Mouse (Mus musculus): ENCODE measurements at regions not wholly inside any gene's neighbourhood (a gene's known extent, or its start where the extent isn't known, plus 50 kb on each side); places are given as distances from the start of the nearest gene placed in this dataset.

GRCm38 (mm10) chr14:96697086-96697485 lies 178.2 kb upstream of the Klhl1 start:
- Histone ChIP-seq H3K4me1 (ENCODE audit: control insufficient read depth, insufficient read depth, low read length) (no peaks in the 10 kb centered on the region), H3K27ac (ENCODE audit: low read depth, low read length) (no peak overlapping the region), H3K9ac (ENCODE audit: low read length) (no peak overlapping the region), H3K4me3 (ENCODE audit: low read depth, low read length) (no peak overlapping the region), H3K4me2 (ENCODE audit: low read depth) (no peak overlapping the region), H3K36me3 (ENCODE audit: control insufficient read depth, insufficient read depth, low read length) (no peaks in the 10 kb centered on the region), H3K9me3 (ENCODE audit: control insufficient read depth, low read length) (no peaks in the 10 kb centered on the region), H3K27me3 (ENCODE audit: control insufficient read depth, insufficient read depth, low read length) (no peaks in the 10 kb centered on the region)
- DNase-seq (ENCODE audit: low spot score) (no peak), ATAC-seq (ENCODE audit: insufficient read depth, low FRiP score, low TSS enrichment) (no peak)

GRCm38 (mm10) chr14:96690923-96691322 lies 172.0 kb upstream of the Klhl1 start:
- no peaks in the 10 kb centered on the region for H3K4me1 ChIP-seq (ENCODE audit: control insufficient read depth, insufficient read depth, low read length)
- DNase-seq (ENCODE audit: low spot score) (no peak), ATAC-seq (ENCODE audit: insufficient read depth, low FRiP score, low TSS enrichment) (no peak)
- no peaks in the 10 kb centered on the region for H3K9me3 ChIP-seq (ENCODE audit: control insufficient read depth, low read length)
- no peak overlapping the region for H3K4me3 ChIP-seq (ENCODE audit: low read depth, low read length)
- no peak overlapping the region for H3K27ac ChIP-seq (ENCODE audit: low read depth, low read length)
- no peak overlapping the region for H3K4me2 ChIP-seq (ENCODE audit: low read depth)
- H3K27me3 ChIP-seq (ENCODE audit: control insufficient read depth, insufficient read depth, low read length) = no peaks in the 10 kb centered on the region
- WGBS = 74% methylated on average over 1 of the region's 1 CpGs
- H3K36me3 ChIP-seq (ENCODE audit: control insufficient read depth, insufficient read depth, low read length) = no peaks in the 10 kb centered on the region
- no peak overlapping the region for H3K9ac ChIP-seq (ENCODE audit: low read length)

- Histone ChIP-seq H3K9me3 (ENCODE audit: control insufficient read depth, low read length) (no peaks in the 10 kb centered on the region), H3K36me3 (ENCODE audit: control insufficient read depth, insufficient read depth, low read length) (no peaks in the 10 kb centered on the region), H3K9ac (ENCODE audit: low read length) (no peak overlapping the region), H3K4me1 (ENCODE audit: control insufficient read depth, insufficient read depth, low read length) (no peaks in the 10 kb centered on the region), H3K27ac (ENCODE audit: low read depth, low read length) (no peak overlapping the region), H3K27me3 (ENCODE audit: control insufficient read depth, insufficient read depth, low read length) (no peaks in the 10 kb centered on the region), H3K4me2 (ENCODE audit: low read depth) (no peak overlapping the region), H3K4me3 (ENCODE audit: low read depth, low read length) (no peak overlapping the region)
- WGBS = 83% methylated on average over 5 of the region's 5 CpGs
- ATAC-seq (ENCODE audit: insufficient read depth, low FRiP score, low TSS enrichment) = no peak
- DNase-seq (ENCODE audit: low spot score) = no peak
These were observed 165.0 kb upstream of the Klhl1 start for GRCm38 (mm10) chr14:96683943-96684342.

GRCm38 (mm10) chr14:96681740-96682139 lies 162.8 kb upstream of the Klhl1 start:
- H3K4me2 ChIP-seq (ENCODE audit: low read depth) = no peak overlapping the region
- no peaks in the 10 kb centered on the region for H3K9me3 ChIP-seq (ENCODE audit: control insufficient read depth, low read length)
- H3K27me3 ChIP-seq (ENCODE audit: control insufficient read depth, insufficient read depth, low read length) = no peaks in the 10 kb centered on the region
- ATAC-seq (ENCODE audit: insufficient read depth, low FRiP score, low TSS enrichment) (no peak), DNase-seq (ENCODE audit: low spot score) (no peak)
- H3K4me3 ChIP-seq (ENCODE audit: low read depth, low read length) = no peak overlapping the region
- H3K4me1 ChIP-seq (ENCODE audit: control insufficient read depth, insufficient read depth, low read length) = no peaks in the 10 kb centered on the region
- 85% methylated on average over 3 of the region's 3 CpGs for WGBS
- H3K27ac ChIP-seq (ENCODE audit: low read depth, low read length) = no peak overlapping the region
- H3K36me3 ChIP-seq (ENCODE audit: control insufficient read depth, insufficient read depth, low read length) = no peaks in the 10 kb centered on the region
- no peak overlapping the region for H3K9ac ChIP-seq (ENCODE audit: low read length)

GRCm38 (mm10) chr14:96676213-96676612 lies 157.3 kb upstream of the Klhl1 start:
- H3K9ac ChIP-seq (ENCODE audit: low read length) = no peak overlapping the region
- H3K36me3 ChIP-seq (ENCODE audit: control insufficient read depth, insufficient read depth, low read length) = no peaks in the 10 kb centered on the region
- ATAC-seq (ENCODE audit: insufficient read depth, low FRiP score, low TSS enrichment) (no peak), DNase-seq (ENCODE audit: low spot score) (no peak)
- no peak overlapping the region for H3K4me2 ChIP-seq (ENCODE audit: low read depth)
- H3K4me1 ChIP-seq (ENCODE audit: control insufficient read depth, insufficient read depth, low read length) = no peaks in the 10 kb centered on the region
- no peak overlapping the region for H3K27ac ChIP-seq (ENCODE audit: low read depth, low read length)
- H3K9me3 ChIP-seq (ENCODE audit: control insufficient read depth, low read length) = no peaks in the 10 kb centered on the region
- no peak overlapping the region for H3K4me3 ChIP-seq (ENCODE audit: low read depth, low read length)
- H3K27me3 ChIP-seq (ENCODE audit: control insufficient read depth, insufficient read depth, low read length) = no peaks in the 10 kb centered on the region
- WGBS = 85% methylated on average over 1 of the region's 1 CpGs

- H3K36me3 ChIP-seq (ENCODE audit: control insufficient read depth, insufficient read depth, low read length) = no peaks in the 10 kb centered on the region
- H3K9me3 ChIP-seq (ENCODE audit: control insufficient read depth, low read length) = no peaks in the 10 kb centered on the region
- no peak overlapping the region for H3K4me2 ChIP-seq (ENCODE audit: low read depth)
- H3K4me1 ChIP-seq (ENCODE audit: control insufficient read depth, insufficient read depth, low read length) = no peaks in the 10 kb centered on the region
- no peak overlapping the region for H3K27ac ChIP-seq (ENCODE audit: low read depth, low read length)
- DNase-seq (ENCODE audit: low spot score) (no peak), ATAC-seq (ENCODE audit: insufficient read depth, low FRiP score, low TSS enrichment) (no peak)
- H3K4me3 ChIP-seq (ENCODE audit: low read depth, low read length) = no peak overlapping the region
- no peak overlapping the region for H3K9ac ChIP-seq (ENCODE audit: low read length)
- 90% methylated on average over 2 of the region's 2 CpGs for WGBS
- no peaks in the 10 kb centered on the region for H3K27me3 ChIP-seq (ENCODE audit: control insufficient read depth, insufficient read depth, low read length)
These were observed 149.7 kb upstream of the Klhl1 start for GRCm38 (mm10) chr14:96668635-96669034.

- 94% methylated on average over 1 of the region's 1 CpGs for WGBS
- Histone ChIP-seq H3K27ac (ENCODE audit: low read depth, low read length) (no peak overlapping the region), H3K4me1 (ENCODE audit: control insufficient read depth, insufficient read depth, low read length) (no peaks in the 10 kb centered on the region), H3K4me2 (ENCODE audit: low read depth) (no peak overlapping the region), H3K9ac (ENCODE audit: low read length) (no peak overlapping the region), H3K4me3 (ENCODE audit: low read depth, low read length) (no peak overlapping the region), H3K27me3 (ENCODE audit: control insufficient read depth, insufficient read depth, low read length) (no peaks in the 10 kb centered on the region), H3K9me3 (ENCODE audit: control insufficient read depth, low read length) (no peaks in the 10 kb centered on the region), H3K36me3 (ENCODE audit: control insufficient read depth, insufficient read depth, low read length) (no peaks in the 10 kb centered on the region)
- DNase-seq (ENCODE audit: low spot score) = no peak
- no peak for ATAC-seq (ENCODE audit: insufficient read depth, low FRiP score, low TSS enrichment)
These were observed 137.6 kb upstream of the Klhl1 start for GRCm38 (mm10) chr14:96656500-96656899.

- Histone ChIP-seq H3K36me3 (ENCODE audit: control insufficient read depth, insufficient read depth, low read length) (no peaks in the 10 kb centered on the region), H3K9me3 (ENCODE audit: control insufficient read depth, low read length) (no peaks in the 10 kb centered on the region), H3K27me3 (ENCODE audit: control insufficient read depth, insufficient read depth, low read length) (no peaks in the 10 kb centered on the region), H3K4me3 (ENCODE audit: low read depth, low read length) (no peak overlapping the region), H3K4me1 (ENCODE audit: control insufficient read depth, insufficient read depth, low read length) (no peaks in the 10 kb centered on the region), H3K4me2 (ENCODE audit: low read depth) (no peak overlapping the region), H3K27ac (ENCODE audit: low read depth, low read length) (no peak overlapping the region), H3K9ac (ENCODE audit: low read length) (no peak overlapping the region)
- DNase-seq (ENCODE audit: low spot score) (no peak), ATAC-seq (ENCODE audit: insufficient read depth, low FRiP score, low TSS enrichment) (no peak)
- 76% methylated on average over 2 of the region's 2 CpGs for WGBS
These were observed 111.4 kb upstream of the Klhl1 start for GRCm38 (mm10) chr14:96630291-96630690.

GRCm38 (mm10) chr14:96606736-96607135 lies 87.8 kb upstream of the Klhl1 start:
- no peak overlapping the region for H3K4me2 ChIP-seq (ENCODE audit: low read depth)
- no peaks in the 10 kb centered on the region for H3K9me3 ChIP-seq (ENCODE audit: control insufficient read depth, low read length)
- DNase-seq (ENCODE audit: low spot score) (no peak), ATAC-seq (ENCODE audit: insufficient read depth, low FRiP score, low TSS enrichment) (no peak)
- no peak overlapping the region for H3K9ac ChIP-seq (ENCODE audit: low read length)
- 79% methylated on average over 4 of the region's 4 CpGs for WGBS
- no peaks in the 10 kb centered on the region for H3K4me1 ChIP-seq (ENCODE audit: control insufficient read depth, insufficient read depth, low read length)
- no peaks in the 10 kb centered on the region for H3K36me3 ChIP-seq (ENCODE audit: control insufficient read depth, insufficient read depth, low read length)
- H3K27ac ChIP-seq (ENCODE audit: low read depth, low read length) = no peak overlapping the region
- H3K4me3 ChIP-seq (ENCODE audit: low read depth, low read length) = no peak overlapping the region
- H3K27me3 ChIP-seq (ENCODE audit: control insufficient read depth, insufficient read depth, low read length) = no peaks in the 10 kb centered on the region
